Mouse (Mus musculus) liver, embryonic 15.5 days (tissue): ENCODE results near the gene Scn3b. TPM values are rescaled to one million over a fixed set of nuclear protein-coding genes. Genes with fewer than 3 reads are reported as not detected.

Experiments
- polyA plus RNA-seq: library from polyadenylated mRNA; unstranded; fragments of >200 nt; fragmentation: Nextera tagmentation; extraction: Ambion mirVana; gene quantifications from 2 replicates; pipeline ENCODE4 v1.2.1, GENCODE M21; 2015

The Scn3b gene
- polyA plus RNA-seq, 1 experiment from 2014 or later, result 0.54 TPM

Other genes starting within 250 kb of the Scn3b start
- gene Olfr981, start 247.8 kb upstream of the Scn3b start, polyA plus RNA-seq, result not detected in 2 replicates
- not detected in 2 replicates for gene Olfr982, start 195.4 kb upstream of the Scn3b start, polyA plus RNA-seq
- gene Olfr983, start 175.6 kb upstream of the Scn3b start, polyA plus RNA-seq, result not detected in 2 replicates
- not detected in 2 replicates for gene Olfr984, start 155.0 kb upstream of the Scn3b start, polyA plus RNA-seq
- gene Olfr985, start 139.0 kb upstream of the Scn3b start, polyA plus RNA-seq, result not detected in 2 replicates
- not detected in 2 replicates for gene Tmem225, start 121.1 kb upstream of the Scn3b start, polyA plus RNA-seq
- not detected in 2 replicates for gene Olfr986, start 88.3 kb upstream of the Scn3b start, polyA plus RNA-seq
- gene Zfp202, start 76.9 kb upstream of the Scn3b start, polyA plus RNA-seq, result 0.79 and 0.82 TPM in 2 replicates